Mouse (Mus musculus): ENCODE results near the gene Lmx1b. TPM values are rescaled to one million over a fixed set of nuclear protein-coding genes. Genes with fewer than 3 reads are reported as not detected.

The Lmx1b gene
- polyA plus RNA-seq, 1 experiment from 2014 or later, result 2.7 TPM

DNA sequence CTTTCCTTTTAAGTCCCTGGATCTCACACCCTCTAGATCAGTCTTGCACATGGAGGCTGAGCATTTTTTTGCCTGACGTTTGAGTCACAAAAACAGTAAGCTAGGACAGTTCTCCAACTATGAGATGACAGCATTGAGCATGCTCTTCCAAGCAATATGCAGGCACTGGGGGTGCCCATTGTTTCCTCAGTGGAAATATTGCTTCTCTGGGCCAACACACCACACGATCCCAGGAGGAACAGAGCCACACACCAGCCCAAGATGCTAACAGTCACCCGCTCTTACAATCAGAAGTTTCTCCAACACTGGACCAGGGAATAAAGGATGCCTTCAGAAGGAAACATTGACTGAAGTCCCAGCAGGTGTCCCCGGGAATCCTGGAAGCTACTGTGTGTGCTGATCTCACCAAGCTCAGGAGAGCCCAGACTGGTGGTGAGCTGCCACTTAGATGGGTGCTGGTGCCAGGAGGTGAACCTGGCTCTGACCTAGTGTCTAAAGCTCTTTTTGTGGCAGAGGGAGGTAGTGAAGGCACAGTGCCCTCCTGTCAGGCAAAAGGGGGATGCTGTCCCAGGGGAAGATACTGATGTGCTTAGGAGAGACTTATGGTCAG lies 5.7 kb downstream of the Lmx1b start:
- Histone ChIP-seq H3K4me1 (replicated peaks) (peaks cover 34% of the 10 kb centered on the region), H3K9me3 (no peaks in the 10 kb centered on the region), H3K27ac (no peak overlapping the region), H3K4me3 (replicated peaks) (no peak overlapping the region), H3K36me3 (no peaks in the 10 kb centered on the region), H3K4me2 (replicated peaks) (peak overlapping the region; percentile 46), H3K9ac (replicated peaks) (no peak overlapping the region), H3K27me3 (peaks cover 97% of the 10 kb centered on the region)
- 32% methylated on average over 4 of the region's 4 CpGs for WGBS
- no peak for ATAC-seq

DNA sequence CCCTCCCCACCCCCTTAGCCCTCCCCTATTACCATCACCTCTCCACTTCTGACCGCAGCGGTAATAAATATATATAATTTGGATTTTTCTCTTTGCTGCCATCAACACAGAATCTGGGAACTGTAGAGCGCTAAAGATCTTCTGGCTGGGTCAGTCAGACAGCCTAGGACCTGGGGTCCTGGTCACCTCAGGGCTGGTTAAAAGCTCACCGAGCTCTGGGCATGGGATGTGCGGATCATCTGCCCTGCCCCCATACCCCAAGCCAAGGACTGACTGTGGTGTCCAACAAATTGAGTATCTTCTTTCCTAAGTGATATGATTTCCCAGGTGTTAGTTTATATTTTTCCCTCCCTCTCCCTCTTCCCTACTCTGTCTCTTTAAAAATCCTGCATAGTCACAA lies 6.4 kb downstream of the Lmx1b start:
- peaks cover 34% of the 10 kb centered on the region for H3K4me1 ChIP-seq (replicated peaks)
- no peak overlapping the region for H3K27ac ChIP-seq
- H3K4me2 ChIP-seq (replicated peaks), result 0 out of 2 replicates have a peak overlapping the region, but pooled peaks have one; percentile 3
- H3K36me3 ChIP-seq, result no peaks in the 10 kb centered on the region
- H3K4me3 ChIP-seq (replicated peaks), result no peak overlapping the region
- no peak for ATAC-seq
- peaks cover 97% of the 10 kb centered on the region for H3K27me3 ChIP-seq
- H3K9ac ChIP-seq (replicated peaks), result no peak overlapping the region
- H3K9me3 ChIP-seq, result no peaks in the 10 kb centered on the region
- 19% methylated on average over 5 of the region's 5 CpGs for WGBS

DNA sequence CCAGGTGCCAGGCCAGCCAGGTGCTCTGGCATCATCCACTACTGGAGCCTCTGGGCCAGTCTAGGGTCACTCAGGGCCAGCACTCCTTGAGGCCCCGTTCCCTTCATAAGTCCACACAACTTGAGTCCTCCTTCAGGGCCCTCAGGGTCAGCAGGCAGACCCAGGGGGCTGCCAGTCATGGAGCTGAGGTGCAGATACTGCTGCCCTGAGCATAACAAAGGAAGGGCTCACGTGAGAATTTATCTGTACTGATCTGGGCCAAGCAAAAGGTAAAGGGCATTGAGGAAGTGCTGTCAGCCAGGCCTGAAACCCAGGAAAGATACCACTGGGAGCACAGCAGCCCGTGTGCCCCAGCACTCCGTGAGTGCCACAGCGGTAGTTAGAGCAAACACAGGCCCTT lies 7.1 kb downstream of the Lmx1b start:
- H3K9ac ChIP-seq (replicated peaks), result no peak overlapping the region
- H3K36me3 ChIP-seq, result no peaks in the 10 kb centered on the region
- H3K4me3 ChIP-seq (replicated peaks), result no peak overlapping the region
- no peak overlapping the region for H3K4me2 ChIP-seq (replicated peaks)
- peaks cover 97% of the 10 kb centered on the region for H3K27me3 ChIP-seq
- 13% methylated on average over 5 of the region's 5 CpGs for WGBS
- no peak overlapping the region for H3K27ac ChIP-seq
- no peaks in the 10 kb centered on the region for H3K9me3 ChIP-seq
- no peak for ATAC-seq
- peaks cover 34% of the 10 kb centered on the region for H3K4me1 ChIP-seq (replicated peaks)

DNA sequence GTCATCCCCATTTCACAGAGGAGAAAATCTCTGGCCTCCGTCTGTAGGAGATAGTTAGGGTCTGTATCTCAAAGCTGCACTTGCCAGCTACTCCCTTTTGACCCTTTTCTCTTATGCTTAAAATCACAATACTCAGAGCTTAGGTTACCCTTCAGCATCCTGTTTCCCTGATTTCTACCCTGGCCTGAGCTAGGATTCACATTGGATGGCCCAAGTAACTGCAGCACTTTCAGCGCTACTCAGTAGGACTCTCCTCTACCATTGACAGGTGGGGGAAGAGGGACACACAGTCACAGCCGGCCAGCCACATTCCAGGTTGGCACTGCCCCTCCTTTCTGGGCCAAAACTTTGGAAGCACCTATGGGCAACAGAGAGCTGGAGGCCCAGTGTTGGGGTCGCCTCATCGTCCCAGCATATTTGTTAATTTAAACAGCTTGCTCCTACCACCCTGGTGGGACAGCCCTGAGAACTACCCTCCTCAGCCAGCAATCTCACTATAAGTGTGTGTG lies 7.7 kb downstream of the Lmx1b start:
- Histone ChIP-seq H3K27ac (no peak overlapping the region), H3K4me1 (replicated peaks) (peaks cover 38% of the 10 kb centered on the region), H3K9me3 (no peaks in the 10 kb centered on the region), H3K9ac (replicated peaks) (no peak overlapping the region), H3K27me3 (peaks cover 97% of the 10 kb centered on the region), H3K36me3 (no peaks in the 10 kb centered on the region), H3K4me3 (replicated peaks) (peak overlapping the region; percentile 26; the same call in 1 of the 2 replicates), H3K4me2 (replicated peaks) (peak overlapping the region; percentile 50)
- 14% methylated on average over 5 of the region's 5 CpGs for WGBS
- ATAC-seq, result no peak

DNA sequence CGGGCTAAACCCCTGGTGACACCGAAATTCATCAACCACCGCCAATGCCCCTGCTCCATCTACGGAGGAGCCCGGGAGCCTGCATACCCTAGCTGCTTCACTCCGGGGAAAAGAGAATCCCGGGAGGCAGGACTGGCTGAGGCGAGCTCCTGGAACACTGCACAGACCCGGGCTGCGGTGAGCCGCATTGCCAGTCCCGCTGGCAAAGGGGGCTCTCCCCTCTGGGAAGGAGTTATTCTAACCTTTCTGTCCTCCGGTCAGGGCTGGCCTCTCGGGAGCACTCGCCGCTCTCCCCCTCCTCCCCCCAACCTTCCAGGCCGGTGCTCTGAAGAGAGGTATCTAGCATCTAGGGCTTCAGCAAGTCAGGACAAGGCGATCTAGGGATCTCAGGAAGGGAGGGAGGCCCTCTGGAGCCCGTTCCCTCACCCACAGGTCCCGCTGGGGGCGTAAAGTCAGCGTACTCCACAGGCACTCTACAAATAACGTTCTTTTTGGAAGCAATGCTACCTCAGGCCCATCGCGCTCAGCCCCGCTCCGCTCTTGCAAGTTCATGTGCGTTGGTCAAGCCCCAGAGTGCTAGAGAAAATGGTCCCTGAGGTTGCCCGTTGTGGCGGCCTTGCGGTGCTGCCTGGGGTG lies 8.5 kb downstream of the Lmx1b start:
- peak overlapping the region; percentile 50 for H3K4me2 ChIP-seq (replicated peaks)
- peak overlapping the region; percentile 36 for H3K9ac ChIP-seq (replicated peaks)

DNA sequence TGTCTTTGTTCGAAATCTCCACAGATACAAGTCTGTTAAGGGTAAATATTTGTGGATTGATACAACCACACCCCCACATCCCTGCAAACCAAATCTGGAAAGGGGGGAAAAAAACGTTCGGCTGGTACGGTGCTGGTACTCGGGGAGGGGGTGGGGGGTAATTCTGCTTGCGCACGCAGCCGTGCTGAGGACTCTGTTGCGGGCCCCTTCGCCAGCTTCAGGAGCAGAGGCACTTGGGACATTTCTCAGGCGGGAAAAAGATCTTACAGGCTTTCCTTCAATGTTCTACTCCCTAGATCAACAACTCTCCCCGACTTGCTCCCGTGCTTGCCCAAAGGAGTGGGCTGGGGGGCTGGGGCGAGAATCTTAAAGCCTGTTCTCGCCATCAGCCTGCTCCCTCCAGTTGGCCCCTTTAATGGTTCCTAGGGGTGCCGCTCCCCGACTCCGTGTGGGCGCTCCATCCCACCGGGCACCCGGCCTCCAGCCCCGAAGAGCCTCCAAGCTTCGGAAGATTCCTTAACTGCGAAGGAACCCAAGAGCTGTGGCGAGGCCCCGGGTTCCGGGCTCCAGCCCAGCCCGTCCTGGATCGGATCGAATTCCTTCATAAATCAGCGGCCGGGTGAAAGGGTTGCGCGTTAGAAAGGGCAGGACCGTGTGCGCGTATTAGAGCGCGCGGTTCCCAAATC lies 9.1 kb downstream of the Lmx1b start:
- H3K4me1 ChIP-seq (replicated peaks), result peaks cover 53% of the 10 kb centered on the region
- WGBS, result under 1% methylated on average over 40 of the region's 40 CpGs
- H3K9me3 ChIP-seq, result no peaks in the 10 kb centered on the region
- ATAC-seq, result peak; percentile 46
- H3K4me2 ChIP-seq (replicated peaks), result peak overlapping the region; percentile 50
- H3K27me3 ChIP-seq, result peaks cover 99% of the 10 kb centered on the region
- peak overlapping the region; percentile 26 for H3K4me3 ChIP-seq (replicated peaks)
- H3K9ac ChIP-seq (replicated peaks), result peak overlapping the region; percentile 36
- H3K27ac ChIP-seq, result peak overlapping the region; percentile 52; the same call in 1 of the 2 replicates
- no peaks in the 10 kb centered on the region for H3K36me3 ChIP-seq

More for the DNA sequence above, 8.5 kb downstream of the Lmx1b start:
- Histone ChIP-seq H3K27ac (peak overlapping the region; percentile 52), H3K4me3 (replicated peaks) (peak overlapping the region; percentile 26), H3K9me3 (no peaks in the 10 kb centered on the region), H3K36me3 (no peaks in the 10 kb centered on the region), H3K27me3 (peaks cover 98% of the 10 kb centered on the region), H3K4me1 (replicated peaks) (peaks cover 46% of the 10 kb centered on the region)
- WGBS, result under 1% methylated on average over 31 of the region's 31 CpGs
- peak; percentile 21; the same call in 1 of the 2 replicates for ATAC-seq

DNA sequence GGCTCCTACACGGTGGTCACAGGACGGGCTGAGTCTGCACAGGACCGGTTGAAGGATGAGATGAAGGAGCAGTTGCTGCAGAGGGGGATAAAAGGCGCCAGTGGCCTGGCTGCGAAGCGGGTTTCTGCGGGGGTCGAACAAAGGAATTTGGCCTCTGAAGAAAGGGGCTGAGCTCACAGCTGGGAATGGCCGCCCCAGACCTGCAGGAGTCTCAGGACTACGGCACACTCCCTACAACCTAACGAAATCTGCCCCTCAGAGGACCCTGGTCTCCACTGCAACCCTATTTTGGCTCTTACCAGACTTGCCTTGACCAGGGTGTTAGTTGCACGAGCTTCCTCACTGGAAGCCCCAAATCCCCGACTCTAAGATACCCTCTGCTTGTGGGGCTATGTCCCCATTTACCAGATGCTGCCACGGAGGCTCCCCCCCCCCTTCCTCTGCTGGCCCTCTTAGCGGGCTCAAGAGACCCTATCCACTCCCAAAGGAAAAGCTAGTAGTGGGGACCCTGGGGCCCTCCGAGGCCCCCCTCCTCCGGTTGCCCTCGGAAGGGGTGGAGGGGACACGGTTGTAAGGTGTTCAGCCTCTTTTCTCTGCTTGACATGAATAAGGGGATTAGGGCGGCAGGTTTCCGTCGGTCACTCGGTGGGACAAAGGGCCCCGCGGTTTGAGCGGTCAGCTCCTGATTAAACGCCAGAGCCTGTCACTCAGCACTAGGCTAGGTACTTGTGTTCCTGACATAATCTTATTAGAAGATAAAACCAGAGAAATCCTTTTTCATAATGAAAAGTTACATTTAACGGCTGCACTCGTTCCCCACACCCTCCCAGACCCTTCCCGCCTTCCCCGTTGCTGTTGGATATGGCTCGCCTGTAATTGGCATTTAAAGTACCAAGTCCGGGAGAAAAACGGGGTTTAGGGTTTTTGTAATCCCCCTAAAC lies 10.0 kb downstream of the Lmx1b start:
- Histone ChIP-seq H3K27me3 (peaks cover 99% of the 10 kb centered on the region), H3K9ac (replicated peaks) (0 out of 2 replicates have a peak overlapping the region, but pooled peaks have one; percentile 36), H3K36me3 (no peaks in the 10 kb centered on the region), H3K27ac (no peak overlapping the region), H3K4me3 (replicated peaks) (0 out of 2 replicates have a peak overlapping the region, but pooled peaks have one; percentile 26), H3K9me3 (no peaks in the 10 kb centered on the region), H3K4me1 (replicated peaks) (peaks cover 58% of the 10 kb centered on the region), H3K4me2 (replicated peaks) (peak overlapping the region; percentile 50)
- under 1% methylated on average over 34 of the region's 34 CpGs for WGBS
- peak; percentile 68 for ATAC-seq

DNA sequence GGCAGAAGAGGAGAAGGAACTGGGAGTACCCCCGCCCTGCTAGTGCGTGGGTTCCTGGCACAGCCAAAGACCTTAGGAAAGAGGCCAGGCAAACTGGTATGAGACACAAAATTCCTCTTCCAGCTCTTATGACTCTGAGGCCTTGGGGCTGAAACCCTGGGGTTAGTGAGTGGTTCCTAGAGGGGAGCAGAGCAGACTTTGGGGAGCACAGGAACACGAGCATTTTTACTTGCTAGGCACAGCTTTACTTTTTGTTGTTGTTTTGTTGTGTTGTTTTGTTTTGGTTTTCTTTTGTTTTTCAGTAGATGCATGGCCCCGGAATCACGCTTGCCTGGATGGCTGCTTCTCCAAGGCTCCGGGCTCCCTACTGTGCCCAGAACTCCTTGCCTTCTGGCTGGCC lies 10.7 kb downstream of the Lmx1b start:
- Histone ChIP-seq H3K9me3 (no peaks in the 10 kb centered on the region), H3K36me3 (no peaks in the 10 kb centered on the region), H3K4me2 (replicated peaks) (peak overlapping the region; percentile 50; the same call in 1 of the 2 replicates), H3K27me3 (peaks cover 99% of the 10 kb centered on the region), H3K4me3 (replicated peaks) (no peak overlapping the region), H3K9ac (replicated peaks) (no peak overlapping the region), H3K4me1 (replicated peaks) (peaks cover 65% of the 10 kb centered on the region), H3K27ac (no peak overlapping the region)
- no peak for ATAC-seq
- WGBS, result 11% methylated on average over 6 of the region's 6 CpGs

DNA sequence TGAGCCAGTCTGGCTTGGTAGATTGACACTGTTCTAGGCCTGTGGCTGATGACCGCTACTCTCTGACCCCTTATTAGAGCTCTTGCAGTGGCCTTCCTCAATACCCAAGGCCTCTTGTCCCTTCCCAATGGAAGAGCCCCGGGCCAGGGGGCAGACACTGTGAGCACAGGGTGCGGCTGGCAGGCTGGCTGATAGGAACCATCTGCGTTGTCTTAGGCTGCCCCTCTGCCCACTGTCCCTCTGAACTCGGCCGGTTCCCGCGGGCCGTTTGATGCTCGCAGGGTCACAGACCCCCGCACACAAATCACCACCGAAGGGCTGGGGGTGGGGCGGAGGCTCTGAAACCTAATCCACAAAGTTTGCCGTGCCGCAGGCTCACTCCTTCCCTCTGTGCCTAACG lies 11.5 kb downstream of the Lmx1b start:
- Histone ChIP-seq H3K36me3 (no peaks in the 10 kb centered on the region), H3K9me3 (no peaks in the 10 kb centered on the region), H3K9ac (replicated peaks) (no peak overlapping the region), H3K27ac (no peak overlapping the region), H3K4me1 (replicated peaks) (peaks cover 66% of the 10 kb centered on the region), H3K4me2 (replicated peaks) (no peak overlapping the region), H3K4me3 (replicated peaks) (no peak overlapping the region), H3K27me3 (peaks cover 99% of the 10 kb centered on the region)
- no peak for ATAC-seq
- 1% methylated on average over 16 of the region's 16 CpGs for WGBS

DNA sequence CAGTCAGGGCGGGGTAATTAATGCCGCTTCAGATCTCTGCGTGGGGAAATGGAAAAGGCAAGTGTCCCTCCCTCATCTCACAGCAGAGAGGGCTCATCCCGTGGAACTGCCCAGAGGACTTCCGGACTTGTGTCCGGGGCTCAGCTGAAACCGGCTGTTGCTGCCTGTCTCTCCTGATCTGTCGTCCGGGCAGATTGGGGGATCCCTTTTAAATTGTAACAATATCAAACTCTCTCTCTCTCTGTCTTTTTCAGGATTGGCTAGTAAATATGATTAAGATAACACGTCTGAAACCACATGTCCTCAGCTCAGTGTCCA lies 13.3 kb downstream of the Lmx1b start:
- H3K27ac ChIP-seq, result no peak overlapping the region
- no peak for ATAC-seq
- no peak overlapping the region for H3K9ac ChIP-seq (replicated peaks)
- peaks cover 99% of the 10 kb centered on the region for H3K27me3 ChIP-seq
- peaks cover 62% of the 10 kb centered on the region for H3K4me1 ChIP-seq (replicated peaks)
- H3K4me2 ChIP-seq (replicated peaks), result no peak overlapping the region
- H3K9me3 ChIP-seq, result no peaks in the 10 kb centered on the region
- H3K4me3 ChIP-seq (replicated peaks), result no peak overlapping the region
- WGBS, result 16% methylated on average over 10 of the region's 10 CpGs
- no peaks in the 10 kb centered on the region for H3K36me3 ChIP-seq

DNA sequence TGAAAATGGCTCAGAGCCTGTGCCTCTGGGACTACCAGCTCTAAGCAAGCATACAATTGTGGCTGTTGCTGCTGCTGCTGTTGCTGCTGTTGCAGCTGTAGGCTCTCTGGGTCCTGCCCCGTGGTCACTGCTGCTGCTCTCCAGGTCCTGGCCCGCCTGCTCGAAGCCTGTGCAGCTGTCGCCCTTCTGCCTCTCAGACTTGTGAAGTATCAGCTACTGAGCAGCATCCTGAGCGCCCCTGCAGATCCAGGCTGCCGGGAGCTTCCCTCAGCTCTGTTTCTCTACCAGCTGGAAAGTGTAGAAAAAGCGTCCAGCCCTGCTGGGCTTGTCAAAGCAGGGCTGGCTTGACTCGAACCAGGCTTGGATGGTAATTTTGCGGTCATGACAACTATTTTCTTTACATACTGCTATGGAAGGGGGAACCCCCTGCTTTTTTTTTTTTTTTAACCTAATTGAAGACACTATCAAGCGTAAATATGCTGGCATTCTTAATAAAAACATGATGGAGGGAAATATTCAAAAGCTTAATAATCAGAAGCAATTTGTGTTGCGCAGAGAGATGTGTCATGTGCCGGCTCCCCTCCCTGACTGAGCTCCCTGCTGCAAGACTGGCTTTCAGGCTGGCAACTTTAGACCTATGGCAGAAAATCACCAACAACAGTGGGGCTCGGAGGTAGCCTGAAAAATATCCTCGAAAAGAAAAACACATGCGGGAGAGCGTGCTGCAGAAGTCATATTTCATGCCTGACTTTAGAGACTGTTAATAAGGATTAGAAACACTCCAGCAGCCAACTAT lies 13.9 kb downstream of the Lmx1b start:
- 28% methylated on average over 16 of the region's 16 CpGs for WGBS
- Histone ChIP-seq H3K27me3 (peaks cover 99% of the 10 kb centered on the region), H3K4me1 (replicated peaks) (peaks cover 56% of the 10 kb centered on the region), H3K36me3 (no peaks in the 10 kb centered on the region), H3K4me3 (replicated peaks) (no peak overlapping the region), H3K9ac (replicated peaks) (no peak overlapping the region), H3K27ac (no peak overlapping the region), H3K9me3 (no peaks in the 10 kb centered on the region), H3K4me2 (replicated peaks) (no peak overlapping the region)
- ATAC-seq, result no peak
